Comparison of ENCODE assay signal across 13 mouse cellular contexts in genomic region chr12:69977376-69977998, GRCm38 (mm10). TPM values are rescaled to one million over a fixed set of nuclear protein-coding genes. Genes with fewer than 3 reads are reported as not detected.
A peak's percentile ranks its signal among the peaks of the same experiment; 100 is the strongest.
DNase-seq lines count a peak whose midpoint lies in the region; ATAC-seq and TF ChIP-seq lines count a peak whose summit lies in the region.
"Had no signal": no experiment of that assay in that cellular context is flagged by ENCODE, and none has a peak within 500 bp of the region (broad histone marks: within the 10 kb centered on the region; RNA-seq: fewer than 3 reads in every experiment).

No protein-coding gene starts in this region.

- H3K4me3 ChIP-seq in liver, embryonic 12.5 days, result no peak overlapping the region
- no peak overlapping the region for H3K4me3 ChIP-seq in liver, postnatal 0 days (ENCODE audit: low read depth, low read length)
- no peak overlapping the region for H3K4me3 ChIP-seq in CH12.LX (replicated peaks in 1 of 3; ENCODE audit: low read depth in 2 of 3, low read length in 2 of 3, poor library complexity in 1 of 3)
- H3K4me3 ChIP-seq in brown adipose tissue, adult 24 weeks (ENCODE audit: insufficient read depth, low read depth, low read length), result no peak overlapping the region
- no peak overlapping the region for H3K4me3 ChIP-seq in limb, embryonic 14.5 days (replicated peaks; ENCODE audit: low read length)
- no peak overlapping the region for H3K4me3 ChIP-seq in intestine, embryonic 15.5 days (replicated peaks)
- H3K4me3 ChIP-seq: forebrain, embryonic 10.5 days; hindbrain, embryonic 13.5 days had no signal

- TF ChIP-seq RAD21 in CH12.LX (IDR thresholded peaks at IDR 0.05; ENCODE audit: low read depth, low read length), result no peak

- no peaks in the 10 kb centered on the region for H3K9me3 ChIP-seq in liver, embryonic 12.5 days (replicated peaks)
- H3K9me3 ChIP-seq in liver, postnatal 0 days (ENCODE audit: low read length), result no peaks in the 10 kb centered on the region
- H3K9me3 ChIP-seq in CH12.LX (replicated peaks; ENCODE audit: low read length), result no peaks in the 10 kb centered on the region
- no peaks in the 10 kb centered on the region for H3K9me3 ChIP-seq in limb, embryonic 14.5 days (ENCODE audit: control insufficient read depth, low read length)
- H3K9me3 ChIP-seq in intestine, embryonic 15.5 days, result no peaks in the 10 kb centered on the region
- H3K9me3 ChIP-seq: forebrain, embryonic 10.5 days; hindbrain, embryonic 13.5 days had no signal

- dilution Hi-C loops in CH12.LX (cut with MboI; ENCODE audit: extremely low pct_ligation_motif_present, extremely low pct_unique_long_range_greater_than_20kb, low sequenced_read_pairs), result no loop called here

- peaks cover 18% of the 10 kb centered on the region for H3K79me2 ChIP-seq in CH12.LX (replicated peaks; ENCODE audit: control insufficient read depth, extremely low read depth, insufficient read depth, poor library complexity, severe bottlenecking)

- TF ChIP-seq EP300 in liver, postnatal 0 days (IDR thresholded peaks at IDR 0.05; ENCODE audit: low read depth), result no peak
- no peak for TF ChIP-seq EP300 in CH12.LX (IDR thresholded peaks at IDR 0.05; ENCODE audit: low read length)

- no peak for ATAC-seq in liver, embryonic 12.5 days
- no peak for ATAC-seq in liver, postnatal 0 days
- no peak; the same call in 1 of the 2 replicates for ATAC-seq in limb, embryonic 14.5 days (ENCODE audit: low FRiP score, low read depth)
- ATAC-seq in intestine, embryonic 15.5 days, result no peak

- peak overlapping the region; percentile 42; the same call in 1 of the 2 replicates for H3K27ac ChIP-seq in liver, embryonic 12.5 days
- no peak overlapping the region; the same call in 1 of the 2 replicates for H3K27ac ChIP-seq in liver, postnatal 0 days (ENCODE audit: low read depth)
- H3K27ac ChIP-seq in CH12.LX (ENCODE audit: insufficient read depth, low read depth), result no peak overlapping the region
- H3K27ac ChIP-seq in brown adipose tissue, adult 24 weeks (replicated peaks; ENCODE audit: low read depth, low read length), result 0 out of 2 replicates have a peak overlapping the region, but pooled peaks have one; percentile 40
- H3K27ac ChIP-seq in limb, embryonic 14.5 days (replicated peaks; ENCODE audit: low read depth, low read length), result no peak overlapping the region
- H3K27ac ChIP-seq in intestine, embryonic 15.5 days, result no peak overlapping the region
- H3K27ac ChIP-seq: forebrain, embryonic 10.5 days; hindbrain, embryonic 13.5 days had no signal

- no peak overlapping the region for H3K9ac ChIP-seq in liver, embryonic 12.5 days
- no peak overlapping the region for H3K9ac ChIP-seq in liver, postnatal 0 days (replicated peaks)
- H3K9ac ChIP-seq in CH12.LX (ENCODE audit: insufficient read depth, low read depth), result peak overlapping the region; percentile 31
- no peak overlapping the region for H3K9ac ChIP-seq in limb, embryonic 14.5 days (ENCODE audit: low read depth, low read length, severe bottlenecking)
- H3K9ac ChIP-seq in intestine, embryonic 15.5 days, result no peak overlapping the region
- H3K9ac ChIP-seq: hindbrain, embryonic 13.5 days had no signal

- no peak for TF ChIP-seq CTCF in liver, postnatal 0 days (IDR thresholded peaks at IDR 0.05; ENCODE audit: low read depth)
- no peak for TF ChIP-seq CTCF in CH12.LX (conservative IDR thresholded peaks at IDR 0.05 in 1 of 2, IDR thresholded peaks at IDR 0.05 in 1 of 2; ENCODE audit: low read depth in 2 of 2, low read length in 2 of 2)

- H3K27me3 ChIP-seq in liver, embryonic 12.5 days (replicated peaks), result no peaks in the 10 kb centered on the region
- H3K27me3 ChIP-seq in liver, postnatal 0 days (ENCODE audit: insufficient read depth, low read length), result no peaks in the 10 kb centered on the region
- no peaks in the 10 kb centered on the region for H3K27me3 ChIP-seq in CH12.LX (replicated peaks)
- no peaks in the 10 kb centered on the region for H3K27me3 ChIP-seq in limb, embryonic 14.5 days (ENCODE audit: control insufficient read depth, insufficient read depth, low read length)
- no peaks in the 10 kb centered on the region for H3K27me3 ChIP-seq in intestine, embryonic 15.5 days (replicated peaks)
- H3K27me3 ChIP-seq: hindbrain, embryonic 13.5 days had no signal

- in situ Hi-C loops in CH12.LX (cut with MboI; ENCODE audit: low pct_ligation_motif_present, low pct_unique_long_range_greater_than_20kb, low sequenced_read_pairs), result no loop called here

- TF ChIP-seq POLR2A in CH12.LX (IDR thresholded peaks at IDR 0.05; ENCODE audit: low read depth, low read length), result no peak
- TF ChIP-seq POLR2A in limb, embryonic 14.5 days (IDR thresholded peaks at IDR 0.05; ENCODE audit: borderline replicate concordance, extremely low read depth, insufficient read depth, insufficient read length), result no peak

- H3K4me2 ChIP-seq in liver, embryonic 12.5 days, result no peak overlapping the region
- H3K4me2 ChIP-seq in liver, postnatal 0 days (ENCODE audit: low read depth, low read length), result no peak overlapping the region
- H3K4me2 ChIP-seq in CH12.LX (ENCODE audit: insufficient read depth, low read depth, poor library complexity, severe bottlenecking), result no peak overlapping the region; the same call in 1 of the 2 replicates
- no peak overlapping the region for H3K4me2 ChIP-seq in limb, embryonic 14.5 days (replicated peaks; ENCODE audit: low read depth, low read length, severe bottlenecking)
- H3K4me2 ChIP-seq in intestine, embryonic 15.5 days (replicated peaks), result no peak overlapping the region
- H3K4me2 ChIP-seq: hindbrain, embryonic 13.5 days had no signal

- H3K4me1 ChIP-seq in liver, embryonic 12.5 days, result peaks cover 40% of the 10 kb centered on the region
- peaks cover 12% of the 10 kb centered on the region for H3K4me1 ChIP-seq in liver, postnatal 0 days (ENCODE audit: insufficient read depth)
- H3K4me1 ChIP-seq in CH12.LX (ENCODE audit: control insufficient read depth in 1 of 2, insufficient read depth in 2 of 2), result peaks cover 0 to 67% of the 10 kb centered on the region in 2 experiments; a peak in 2 of 4 replicates
- peaks cover 8% of the 10 kb centered on the region for H3K4me1 ChIP-seq in brown adipose tissue, adult 24 weeks (ENCODE audit: control insufficient read depth, insufficient read depth, insufficient read length, low read length)
- no peaks in the 10 kb centered on the region for H3K4me1 ChIP-seq in limb, embryonic 14.5 days (ENCODE audit: control insufficient read depth, insufficient read depth, low read length)
- no peaks in the 10 kb centered on the region for H3K4me1 ChIP-seq in intestine, embryonic 15.5 days (replicated peaks)
- H3K4me1 ChIP-seq: forebrain, embryonic 10.5 days had no signal

- 70% methylated on average over 9 of the region's 9 CpGs for WGBS in liver, embryonic 12.5 days (ENCODE audit: insufficient replicate concordance)
- WGBS in liver, postnatal 0 days (ENCODE audit: insufficient replicate concordance), result 61% methylated on average over 9 of the region's 9 CpGs
- 71% methylated on average over 8 of the region's 9 CpGs for WGBS in limb, embryonic 14.5 days
- WGBS in intestine, embryonic 15.5 days, result 55% methylated on average over 9 of the region's 9 CpGs

- no peak for DNase-seq in liver, postnatal 0 days
- no peak for DNase-seq in CH12.LX (ENCODE audit: extremely low read depth)
- DNase-seq in limb, embryonic 14.5 days (ENCODE audit: low spot score), result peak; percentile 28
- no peak for DNase-seq in ovary, adult 18-20 months (ENCODE audit: low spot score)
- DNase-seq: gastrocnemius, postnatal 36 days; left cerebral cortex, postnatal 4 days; lung, postnatal 4 days; right cerebral cortex, adult 18-20 months had no signal

- H3K36me3 ChIP-seq in liver, embryonic 12.5 days, result peaks cover 79% of the 10 kb centered on the region
- H3K36me3 ChIP-seq in liver, postnatal 0 days (replicated peaks; ENCODE audit: insufficient read depth, low read length), result peaks cover 29% of the 10 kb centered on the region
- peaks cover 22 to 48% of the 10 kb centered on the region in 2 experiments for H3K36me3 ChIP-seq in CH12.LX (replicated peaks in 1 of 2; ENCODE audit: control insufficient read depth in 1 of 2, insufficient read depth in 1 of 2, low read length in 1 of 2)
- peaks cover 39% of the 10 kb centered on the region for H3K36me3 ChIP-seq in limb, embryonic 14.5 days (ENCODE audit: control insufficient read depth, insufficient read depth, low read length)
- H3K36me3 ChIP-seq in intestine, embryonic 15.5 days, result peaks cover 2% of the 10 kb centered on the region; the same call in 1 of the 2 replicates

TF ChIP-seq in CH12.LX, 34 proteins besides CTCF, POLR2A, EP300 and RAD21:
- TF ChIP-seq SIN3A (IDR thresholded peaks at IDR 0.05; ENCODE audit: low read length), result no peak
- no peak for TF ChIP-seq MAZ (IDR thresholded peaks at IDR 0.05; ENCODE audit: low read depth, low read length)
- no peak for TF ChIP-seq E2F4 (IDR thresholded peaks at IDR 0.05; ENCODE audit: insufficient replicate concordance, low read depth, low read length)
- TF ChIP-seq MYC (IDR thresholded peaks at IDR 0.05; ENCODE audit: low read depth, low read length), result no peak
- peak; percentile 67 for TF ChIP-seq BHLHE40 (IDR thresholded peaks at IDR 0.05; ENCODE audit: low read depth, low read length)

RNA-seq across cellular contexts. Expression of gene Sav1, which starts 9.3 kb away (rescaled TPM):
- 7.7 and 8.2 TPM in 2 replicates for polyA plus RNA-seq in liver, embryonic 12.5 days (2016; fragmentation: Nextera tagmentation; extraction: Ambion mirVana)
- polyA plus RNA-seq in liver, postnatal 0 days (2015; fragmentation: Nextera tagmentation; extraction: Ambion mirVana), result 3.4 and 3.6 TPM in 2 replicates
- total RNA-seq in CH12.LX (2012; rRNA removed) (13.3 and 13.7 TPM in 2 replicates), CH12.LX (2014; rRNA removed) (26.2 and 28.1 TPM in 2 replicates)
- polyA plus RNA-seq in CH12.LX (2012; ENCODE audit: insufficient read length, low read depth), result 31.7 and 34.4 TPM in 2 replicates
- polyA plus RNA-seq in brown adipose tissue, adult 24 weeks (2012; ENCODE audit: insufficient read depth, insufficient read length, missing spikeins), result 31.9 and 47.5 TPM in 2 replicates
- 54.5 and 57.2 TPM in 2 replicates for polyA plus RNA-seq in limb, embryonic 14.5 days (2012; rRNA removed)
- 11.0 and 12.9 TPM in 2 replicates for polyA plus RNA-seq in limb, embryonic 14.5 days (2014; fragmentation: Nextera tagmentation; extraction: Ambion mirVana)
- polyA plus RNA-seq in intestine, embryonic 15.5 days (2015; fragmentation: Nextera tagmentation; extraction: Ambion mirVana), result 5.1 and 5.6 TPM in 2 replicates

Comparison
In these comparisons a context has a peak if more than half of its experiments do, and no peak if none do; other contexts are left out.
1. H3K27ac ChIP-seq: peak in liver, embryonic 12.5 days (single experiment) and brown adipose tissue, adult 24 weeks (single experiment); none in liver, postnatal 0 days (single experiment), CH12.LX (single experiment), limb, embryonic 14.5 days (single experiment) and intestine, embryonic 15.5 days (single experiment).